Mouse (Mus musculus): ENCODE results near the gene Dusp11. TPM values are rescaled to one million over a fixed set of nuclear protein-coding genes. Genes with fewer than 3 reads are reported as not detected.

Dusp11 gene
- 54.4 and 73.5 TPM in 2 replicates for polyA plus RNA-seq (2012)

GRCm38 (mm10) chr6:85961101-85962091, at the start of gene Dusp11:
Gene Dusp11, minus strand, starts transcription at chr6:85961667.
- TF ChIP-seq GATA1 (IDR thresholded peaks at IDR 0.05; ENCODE audit: low read length), result no peak

GRCm38 (mm10) chr6:86009980-86010379, 48.5 kb upstream of the Dusp11 start:
- TF ChIP-seq GATA1 (IDR thresholded peaks at IDR 0.05; ENCODE audit: low read length), result no peak

- TF ChIP-seq GATA1 (IDR thresholded peaks at IDR 0.05; ENCODE audit: low read length), result no peak
These were observed 43.0 kb upstream of the Dusp11 start for GRCm38 (mm10) chr6:86004271-86005148.

GRCm38 (mm10) chr6:86003405-86003925, 42.0 kb upstream of the Dusp11 start:
- TF ChIP-seq GATA1 (IDR thresholded peaks at IDR 0.05; ENCODE audit: low read length), result no peak

GRCm38 (mm10) chr6:85984351-85984750, 22.9 kb upstream of the Dusp11 start:
- TF ChIP-seq GATA1 (IDR thresholded peaks at IDR 0.05; ENCODE audit: low read length), result no peak

- no peak for TF ChIP-seq GATA1 (IDR thresholded peaks at IDR 0.05; ENCODE audit: low read length)
These were observed 14.8 kb upstream of the Dusp11 start for GRCm38 (mm10) chr6:85976242-85976641.

GRCm38 (mm10) chr6:85975761-85976160, 14.3 kb upstream of the Dusp11 start:
- TF ChIP-seq GATA1 (IDR thresholded peaks at IDR 0.05; ENCODE audit: low read length), result no peak

- TF ChIP-seq GATA1 (IDR thresholded peaks at IDR 0.05; ENCODE audit: low read length), result no peak
These were observed 13.6 kb upstream of the Dusp11 start for GRCm38 (mm10) chr6:85974941-85975617.

GRCm38 (mm10) chr6:85973336-85973735, 11.9 kb upstream of the Dusp11 start:
- TF ChIP-seq GATA1 (IDR thresholded peaks at IDR 0.05; ENCODE audit: low read length), result no peak

GRCm38 (mm10) chr6:85972699-85973098, 11.2 kb upstream of the Dusp11 start:
- TF ChIP-seq GATA1 (IDR thresholded peaks at IDR 0.05; ENCODE audit: low read length), result no peak

- TF ChIP-seq GATA1 (IDR thresholded peaks at IDR 0.05; ENCODE audit: low read length), result no peak
These were observed 8.4 kb upstream of the Dusp11 start for GRCm38 (mm10) chr6:85969889-85970288.

GRCm38 (mm10) chr6:85966686-85967085, 5.2 kb upstream of the Dusp11 start:
- TF ChIP-seq GATA1 (IDR thresholded peaks at IDR 0.05; ENCODE audit: low read length), result no peak

- TF ChIP-seq GATA1 (IDR thresholded peaks at IDR 0.05; ENCODE audit: low read length), result no peak
These were observed 3.9 kb downstream of the Dusp11 start for GRCm38 (mm10) chr6:85957581-85957980.

GRCm38 (mm10) chr6:85948549-85948948, 12.9 kb downstream of the Dusp11 start:
- no peak for TF ChIP-seq GATA1 (IDR thresholded peaks at IDR 0.05; ENCODE audit: low read length)

- no peak for TF ChIP-seq GATA1 (IDR thresholded peaks at IDR 0.05; ENCODE audit: low read length)
These were observed 19.0 kb downstream of the Dusp11 start for GRCm38 (mm10) chr6:85942469-85942868.
